Mouse (Mus musculus) ES-Bruce4 (cell line): ENCODE measurements around the gene Trpv4.

Experiments
- CTCF ChIP-seq: IDR thresholded peaks from one replicate; pipeline ENCODE4 v1.8.1; 2011; ENCODE audit warnings: low read depth, low read length
- POLR2A ChIP-seq: IDR thresholded peaks from one replicate; pipeline ENCODE4 v1.8.1; 2011; ENCODE audit warnings: low read length; ENCODE audit not compliant: insufficient read depth

GRCm38 (mm10) chr5:114597222-114597621, 61.0 kb downstream of the Trpv4 start:
- TF ChIP-seq POLR2A = no peak
- TF ChIP-seq CTCF = no peak
